In the genomic region with DNA sequence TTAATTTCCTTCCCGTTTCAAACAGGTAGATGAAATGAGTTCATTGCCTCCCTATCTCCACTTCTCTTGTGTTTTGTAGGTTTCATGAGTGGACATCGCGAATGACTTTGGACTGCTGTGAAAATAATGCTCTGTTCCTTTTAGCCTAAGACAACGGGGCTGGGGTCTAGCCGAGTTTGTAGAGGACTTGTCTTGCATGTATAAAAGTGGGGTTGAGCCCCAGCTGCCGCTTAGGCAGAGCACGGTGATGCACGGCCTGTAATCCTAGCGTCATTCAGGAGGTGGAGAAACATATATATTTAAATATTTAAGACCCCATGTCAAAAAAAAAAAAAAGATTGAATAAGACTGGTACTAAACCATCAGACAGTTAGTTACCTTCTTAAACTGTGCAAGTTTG, we compare ENCODE assay signal across 8 mouse cellular contexts. TPM values are rescaled to one million over a fixed set of nuclear protein-coding genes. Genes with fewer than 3 reads are reported as not detected.
DNase-seq lines count a peak whose midpoint lies in the region; ATAC-seq and TF ChIP-seq lines count a peak whose summit lies in the region.
"Had no signal": no experiment of that assay in that cellular context is flagged by ENCODE, and none has a peak within 500 bp of the region (broad histone marks: within the 10 kb centered on the region; RNA-seq: fewer than 3 reads in every experiment).

No protein-coding gene starts in this region.

- TF ChIP-seq POLR2A in lung, adult 2 months (IDR thresholded peaks at IDR 0.05; ENCODE audit: borderline replicate concordance, extremely low read depth, low read depth, low read length), result no peak
- TF ChIP-seq POLR2A in small intestine, adult 2 months (IDR thresholded peaks at IDR 0.05; ENCODE audit: low read depth, low read length), result no peak

- peaks cover 32% of the 10 kb centered on the region for H3K27me3 ChIP-seq in lung, embryonic 14.5 days (ENCODE audit: insufficient read depth, low read length)
- H3K27me3 ChIP-seq in forebrain, embryonic 11.5 days (ENCODE audit: control insufficient read depth, insufficient read depth, low read length), result peaks cover 3% of the 10 kb centered on the region; the same call in 1 of the 2 replicates
- H3K27me3 ChIP-seq in limb, embryonic 11.5 days (ENCODE audit: control insufficient read depth, insufficient read depth, low read length), result peaks cover 10% of the 10 kb centered on the region
- H3K27me3 ChIP-seq in small intestine, adult 2 months (ENCODE audit: control insufficient read depth, insufficient read depth, low read length), result peaks cover 21% of the 10 kb centered on the region

- no peak overlapping the region for H3K27ac ChIP-seq in lung, embryonic 14.5 days (ENCODE audit: low read depth)
- no peak overlapping the region for H3K27ac ChIP-seq in forebrain, embryonic 11.5 days (ENCODE audit: low read depth, low read length)
- no peak overlapping the region for H3K27ac ChIP-seq in limb, embryonic 11.5 days (replicated peaks; ENCODE audit: low read depth, low read length)
- no peak overlapping the region for H3K27ac ChIP-seq in small intestine, adult 2 months (ENCODE audit: insufficient read depth, low read depth, low read length)
- H3K27ac ChIP-seq: macrophage had no signal

- 13% methylated on average over 9 of the region's 9 CpGs for WGBS in lung, embryonic 14.5 days
- 19% methylated on average over 9 of the region's 9 CpGs for WGBS in lung, adult 2 months
- 10% methylated on average over 9 of the region's 9 CpGs for WGBS in forebrain, embryonic 11.5 days
- 19% methylated on average over 9 of the region's 9 CpGs for WGBS in limb, embryonic 11.5 days
- 32% methylated on average over 9 of the region's 9 CpGs for WGBS in small intestine, adult 2 months

- no peak for DNase-seq in lung, embryonic 14.5 days
- DNase-seq in lung, adult 2 months, result no peak
- DNase-seq in forebrain, embryonic 11.5 days (ENCODE audit: low spot score), result no peak
- peak; percentile 35 for DNase-seq in limb, embryonic 11.5 days (ENCODE audit: low spot score)
- no peak for DNase-seq in gastrocnemius, postnatal 10 days
- DNase-seq in urinary bladder, postnatal 25 days (ENCODE audit: low spot score), result no peak

- TF ChIP-seq CTCF in lung, embryonic 14.5 days (IDR thresholded peaks at IDR 0.05; ENCODE audit: low read depth), result no peak
- TF ChIP-seq CTCF in lung, adult 2 months (IDR thresholded peaks at IDR 0.05; ENCODE audit: insufficient read depth, low read length), result no peak
- no peak for TF ChIP-seq CTCF in small intestine, adult 2 months (IDR thresholded peaks at IDR 0.05; ENCODE audit: extremely low read depth, insufficient read length, insufficient replicate concordance, low read depth, low read length)

- peak overlapping the region; percentile 94 for H3K4me2 ChIP-seq in lung, embryonic 14.5 days
- peak overlapping the region; percentile 85 for H3K4me2 ChIP-seq in forebrain, embryonic 11.5 days (ENCODE audit: low read depth, low read length, severe bottlenecking)
- peak overlapping the region; percentile 89 for H3K4me2 ChIP-seq in limb, embryonic 11.5 days (ENCODE audit: low read depth, severe bottlenecking)

- H3K4me1 ChIP-seq in lung, embryonic 14.5 days (ENCODE audit: insufficient read depth), result no peaks in the 10 kb centered on the region
- no peaks in the 10 kb centered on the region for H3K4me1 ChIP-seq in lung, adult 2 months (ENCODE audit: control insufficient read depth, insufficient read depth, low read length)
- H3K4me1 ChIP-seq in forebrain, embryonic 11.5 days (replicated peaks; ENCODE audit: control insufficient read depth, insufficient read depth, low read length), result no peaks in the 10 kb centered on the region; the same call in 1 of the 2 replicates
- peaks cover 5% of the 10 kb centered on the region; the same call in 1 of the 2 replicates for H3K4me1 ChIP-seq in limb, embryonic 11.5 days (ENCODE audit: control insufficient read depth, insufficient read depth, low read length)
- peaks cover 3% of the 10 kb centered on the region for H3K4me1 ChIP-seq in small intestine, adult 2 months (ENCODE audit: control insufficient read depth, insufficient read depth, insufficient read length, low read length)

- ATAC-seq in lung, embryonic 14.5 days (ENCODE audit: insufficient read depth), result no peak
- ATAC-seq in forebrain, embryonic 11.5 days (replicated peaks; ENCODE audit: low FRiP score), result no peak
- ATAC-seq in limb, embryonic 11.5 days (ENCODE audit: insufficient number of reproducible peaks, low FRiP score, low TSS enrichment, low read depth), result no peak

- peak overlapping the region; percentile 53 for H3K4me3 ChIP-seq in lung, embryonic 14.5 days (ENCODE audit: low read depth, low read length)
- H3K4me3 ChIP-seq in lung, adult 2 months (replicated peaks; ENCODE audit: extremely low read depth, low read depth, low read length), result no peak overlapping the region
- H3K4me3 ChIP-seq in forebrain, embryonic 11.5 days (ENCODE audit: low read depth, low read length), result peak overlapping the region; percentile 55
- peak overlapping the region; percentile 48 for H3K4me3 ChIP-seq in limb, embryonic 11.5 days (ENCODE audit: low read depth, low read length)
- peak overlapping the region; percentile 61 for H3K4me3 ChIP-seq in small intestine, adult 2 months (ENCODE audit: low read depth, low read length)

- H3K9me3 ChIP-seq in lung, embryonic 14.5 days (ENCODE audit: low read depth, low read length), result no peaks in the 10 kb centered on the region
- H3K9me3 ChIP-seq in forebrain, embryonic 11.5 days (ENCODE audit: control insufficient read depth, low read length), result no peaks in the 10 kb centered on the region
- H3K9me3 ChIP-seq in limb, embryonic 11.5 days (ENCODE audit: control insufficient read depth, low read length), result no peaks in the 10 kb centered on the region

- H3K9ac ChIP-seq in lung, embryonic 14.5 days, result peak overlapping the region; percentile 62
- peak overlapping the region; percentile 72 for H3K9ac ChIP-seq in forebrain, embryonic 11.5 days (ENCODE audit: low read length)
- peak overlapping the region; percentile 49; the same call in 1 of the 2 replicates for H3K9ac ChIP-seq in limb, embryonic 11.5 days (ENCODE audit: low read length)

- no peaks in the 10 kb centered on the region for H3K36me3 ChIP-seq in lung, embryonic 14.5 days (ENCODE audit: insufficient read depth)
- no peaks in the 10 kb centered on the region for H3K36me3 ChIP-seq in forebrain, embryonic 11.5 days (ENCODE audit: control insufficient read depth, insufficient read depth, low read length)
- H3K36me3 ChIP-seq in limb, embryonic 11.5 days (ENCODE audit: control insufficient read depth, insufficient read depth, low read length), result no peaks in the 10 kb centered on the region
- no peaks in the 10 kb centered on the region for H3K36me3 ChIP-seq in small intestine, adult 2 months (ENCODE audit: control insufficient read depth, insufficient read depth, low read length)

RNA-seq across cellular contexts. Expression of a gene that starts 1.2 kb away (rescaled TPM):
- 0.11 TPM in 2 replicates for polyA plus RNA-seq in lung, embryonic 14.5 days (2014; fragmentation: Nextera tagmentation; extraction: Ambion mirVana)
- polyA plus RNA-seq in lung, adult 2 months (2012; rRNA removed), result not detected in 2 replicates
- polyA plus RNA-seq in forebrain, embryonic 11.5 days (2014; fragmentation: Nextera tagmentation; extraction: Ambion mirVana), result 1.1 TPM in 2 replicates
- polyA plus RNA-seq in limb, embryonic 11.5 days (2014; fragmentation: Nextera tagmentation; extraction: Ambion mirVana), result 0.56 TPM in 1 of 2 replicates, not detected in the other
- polyA plus RNA-seq in small intestine, adult 2 months (2012; rRNA removed), result 0.08 TPM in 1 of 2 replicates, not detected in the other
- total RNA-seq in gastrocnemius, postnatal 10 days (2021), result under 1 TPM; 0.14 to 0.32 TPM
- polyA plus RNA-seq: macrophage had no signal

RNA-seq across cellular contexts. Expression of a gene that starts 40.7 kb away (rescaled TPM):
- 1.4 and 1.6 TPM in 2 replicates for polyA plus RNA-seq in lung, embryonic 14.5 days (2014; fragmentation: Nextera tagmentation; extraction: Ambion mirVana)
- polyA plus RNA-seq in lung, adult 2 months (2012; rRNA removed), result 0.71 and 2.2 TPM in 2 replicates
- polyA plus RNA-seq in forebrain, embryonic 11.5 days (2014; fragmentation: Nextera tagmentation; extraction: Ambion mirVana), result 1.6 and 1.8 TPM in 2 replicates
- polyA plus RNA-seq in limb, embryonic 11.5 days (2014; fragmentation: Nextera tagmentation; extraction: Ambion mirVana), result 1.7 and 2.1 TPM in 2 replicates
- 4.7 and 6.7 TPM in 2 replicates for polyA plus RNA-seq in small intestine, adult 2 months (2012; rRNA removed)
- under 1 TPM; 0.56 to 0.75 TPM for total RNA-seq in gastrocnemius, postnatal 10 days (2021)
- polyA plus RNA-seq: macrophage had no signal
